In genomic region chr3:58428861-58429260, GRCm38 (mm10) we compare ENCODE assay signal across 27 mouse cellular contexts. TPM values are rescaled to one million over a fixed set of nuclear protein-coding genes. Genes with fewer than 3 reads are reported as not detected.
DNase-seq lines count a peak whose midpoint lies in the region; ATAC-seq and TF ChIP-seq lines count a peak whose summit lies in the region.
"Had no signal": no experiment of that assay in that cellular context is flagged by ENCODE, and none has a peak within 500 bp of the region (broad histone marks: within the 10 kb centered on the region; RNA-seq: fewer than 3 reads in every experiment).

No protein-coding gene starts in this region.

- no peak overlapping the region for H3K9ac ChIP-seq in forebrain, embryonic 14.5 days (ENCODE audit: low read length)
- H3K9ac ChIP-seq in forebrain, embryonic 15.5 days (replicated peaks): no peak overlapping the region
- H3K9ac ChIP-seq in lung, embryonic 14.5 days: no peak overlapping the region
- H3K9ac ChIP-seq: embryonic facial prominence, embryonic 13.5 days; embryonic facial prominence, embryonic 15.5 days; forebrain, embryonic 12.5 days had no signal

- no peak overlapping the region for H3K27ac ChIP-seq in forebrain, embryonic 14.5 days (ENCODE audit: low read depth, low read length)
- H3K27ac ChIP-seq in forebrain, embryonic 15.5 days (replicated peaks): no peak overlapping the region
- no peak overlapping the region for H3K27ac ChIP-seq in lung, embryonic 14.5 days (ENCODE audit: low read depth)
- H3K27ac ChIP-seq: embryonic facial prominence, embryonic 13.5 days; embryonic facial prominence, embryonic 15.5 days; forebrain, embryonic 10.5 days; forebrain, embryonic 12.5 days had no signal

- no peak for ATAC-seq in forebrain, embryonic 14.5 days
- no peak for ATAC-seq in forebrain, embryonic 15.5 days (replicated peaks)
- ATAC-seq in lung, embryonic 14.5 days (ENCODE audit: insufficient read depth): no peak
- ATAC-seq: CD4-positive, CD25-positive, alpha-beta regulatory T cell, adult 4 months; forebrain, embryonic 16.5 days had no signal

- DNase-seq in forebrain, embryonic 14.5 days (ENCODE audit: low spot score): peak; percentile 60
- peak; percentile 35 for DNase-seq in lung, embryonic 14.5 days
- DNase-seq in lung, adult 2 months: no peak
- peak; percentile 42 for DNase-seq in Muller cell, postnatal 12 days (ENCODE audit: inconsistent ontology term)
- DNase-seq in brain, embryonic 14.5 days (ENCODE audit: low read depth): peak; percentile 72
- no peak for DNase-seq in right cerebral cortex, adult 18-20 months
- DNase-seq: adrenal gland, adult 8-10 months; adrenal gland, postnatal 14 days; adrenal gland, postnatal 36 days; B cell, adult 2 months; cerebellum, adult 11 months; cerebellum, adult 18-20 months; cerebellum, adult 8-10 months; cerebellum, adult 9-11 months; cerebellum, postnatal 14 days; cerebellum, postnatal 36 days; embryo, embryonic 11 days had no signal

- TF ChIP-seq POLR2A in lung, adult 2 months (IDR thresholded peaks at IDR 0.05; ENCODE audit: borderline replicate concordance, extremely low read depth, low read depth, low read length): no peak
- TF ChIP-seq POLR2A in brain, embryonic 14.5 days (IDR thresholded peaks at IDR 0.05; ENCODE audit: borderline replicate concordance, extremely low read depth, insufficient read depth, insufficient read length, poor library complexity, severe bottlenecking): no peak

- no peaks in the 10 kb centered on the region for H3K9me3 ChIP-seq in forebrain, embryonic 14.5 days (replicated peaks; ENCODE audit: control insufficient read depth, low read length)
- no peaks in the 10 kb centered on the region for H3K9me3 ChIP-seq in forebrain, embryonic 15.5 days
- no peaks in the 10 kb centered on the region for H3K9me3 ChIP-seq in lung, embryonic 14.5 days (ENCODE audit: low read depth, low read length)
- H3K9me3 ChIP-seq: embryonic facial prominence, embryonic 13.5 days; embryonic facial prominence, embryonic 15.5 days; forebrain, embryonic 10.5 days; forebrain, embryonic 12.5 days; G1E had no signal

- H3K4me1 ChIP-seq in forebrain, embryonic 14.5 days (ENCODE audit: control insufficient read depth, insufficient read depth, low read length): no peaks in the 10 kb centered on the region
- no peaks in the 10 kb centered on the region for H3K4me1 ChIP-seq in forebrain, embryonic 15.5 days
- H3K4me1 ChIP-seq in lung, embryonic 14.5 days (ENCODE audit: insufficient read depth): 0 out of 2 replicates have a peak, but pooled peaks cover 3% of the 10 kb centered on the region
- peaks cover 2% of the 10 kb centered on the region; the same call in 1 of the 2 replicates for H3K4me1 ChIP-seq in lung, adult 2 months (ENCODE audit: control insufficient read depth, insufficient read depth, low read length)
- H3K4me1 ChIP-seq: embryonic facial prominence, embryonic 13.5 days; embryonic facial prominence, embryonic 15.5 days; forebrain, embryonic 10.5 days; forebrain, embryonic 12.5 days had no signal

- 57% methylated on average over 1 of the region's 1 CpGs for WGBS in forebrain, embryonic 14.5 days
- WGBS in forebrain, embryonic 15.5 days: 42% methylated on average over 1 of the region's 1 CpGs
- 64% methylated on average over 1 of the region's 1 CpGs for WGBS in lung, embryonic 14.5 days
- 49% methylated on average over 1 of the region's 1 CpGs for WGBS in lung, adult 2 months

- H3K4me3 ChIP-seq in forebrain, embryonic 14.5 days (ENCODE audit: low read depth, low read length): no peak overlapping the region
- H3K4me3 ChIP-seq in forebrain, embryonic 15.5 days: no peak overlapping the region
- H3K4me3 ChIP-seq in lung, embryonic 14.5 days (ENCODE audit: low read depth, low read length): no peak overlapping the region
- no peak overlapping the region for H3K4me3 ChIP-seq in lung, adult 2 months (replicated peaks; ENCODE audit: extremely low read depth, low read depth, low read length)
- H3K4me3 ChIP-seq: embryonic facial prominence, embryonic 13.5 days; embryonic facial prominence, embryonic 15.5 days; erythroblast, embryonic 14.5 days; forebrain, embryonic 10.5 days; forebrain, embryonic 12.5 days had no signal

- no peak for TF ChIP-seq CTCF in lung, embryonic 14.5 days (IDR thresholded peaks at IDR 0.05; ENCODE audit: low read depth)
- TF ChIP-seq CTCF in lung, adult 2 months (IDR thresholded peaks at IDR 0.05; ENCODE audit: insufficient read depth, low read length): no peak
- TF ChIP-seq CTCF in brain, embryonic 14.5 days (IDR thresholded peaks at IDR 0.05; ENCODE audit: borderline replicate concordance, extremely low read depth, insufficient read depth, insufficient read length): no peak

- H3K27me3 ChIP-seq in forebrain, embryonic 14.5 days (replicated peaks; ENCODE audit: control insufficient read depth, insufficient read depth, low read length): no peaks in the 10 kb centered on the region
- no peaks in the 10 kb centered on the region for H3K27me3 ChIP-seq in forebrain, embryonic 15.5 days
- no peaks in the 10 kb centered on the region for H3K27me3 ChIP-seq in lung, embryonic 14.5 days (ENCODE audit: insufficient read depth, low read length)
- H3K27me3 ChIP-seq: CH12.LX; embryonic facial prominence, embryonic 13.5 days; embryonic facial prominence, embryonic 15.5 days; forebrain, embryonic 12.5 days had no signal

- no peak overlapping the region for H3K4me2 ChIP-seq in forebrain, embryonic 14.5 days (ENCODE audit: low read length)
- no peak overlapping the region for H3K4me2 ChIP-seq in forebrain, embryonic 15.5 days (replicated peaks)
- H3K4me2 ChIP-seq in lung, embryonic 14.5 days: no peak overlapping the region
- H3K4me2 ChIP-seq: embryonic facial prominence, embryonic 13.5 days; embryonic facial prominence, embryonic 15.5 days; forebrain, embryonic 12.5 days had no signal

- no peaks in the 10 kb centered on the region for H3K36me3 ChIP-seq in forebrain, embryonic 14.5 days (ENCODE audit: control insufficient read depth, insufficient read depth, low read length)
- H3K36me3 ChIP-seq in forebrain, embryonic 15.5 days: no peaks in the 10 kb centered on the region
- H3K36me3 ChIP-seq in lung, embryonic 14.5 days (ENCODE audit: insufficient read depth): no peaks in the 10 kb centered on the region
- H3K36me3 ChIP-seq: embryonic facial prominence, embryonic 13.5 days; embryonic facial prominence, embryonic 15.5 days; forebrain, embryonic 10.5 days; forebrain, embryonic 12.5 days had no signal

RNA-seq across cellular contexts. Expression of gene Tsc22d2, which starts 14.3 kb away (rescaled TPM):
- polyA plus RNA-seq in forebrain, embryonic 14.5 days (2014; fragmentation: Nextera tagmentation; extraction: Ambion mirVana): 9.2 and 9.7 TPM in 2 replicates
- 8.9 and 9.7 TPM in 2 replicates for polyA plus RNA-seq in forebrain, embryonic 15.5 days (2015; fragmentation: Nextera tagmentation; extraction: Ambion mirVana)
- 13.7 and 17.6 TPM in 2 replicates for polyA plus RNA-seq in lung, embryonic 14.5 days (2014; fragmentation: Nextera tagmentation; extraction: Ambion mirVana)
- 15.5 and 24.3 TPM in 2 replicates for polyA plus RNA-seq in lung, adult 2 months (2012; rRNA removed)
- 14.0 and 19.6 TPM in 2 replicates for polyA plus RNA-seq in brain, embryonic 14.5 days (2012; rRNA removed)

Comparison
In these comparisons a context has a peak if more than half of its experiments do, and no peak if none do; other contexts are left out.
1. DNase-seq: peak in forebrain, embryonic 14.5 days (single experiment), lung, embryonic 14.5 days (single experiment), Muller cell, postnatal 12 days (single experiment) and brain, embryonic 14.5 days (single experiment); none in lung, adult 2 months (single experiment) and right cerebral cortex, adult 18-20 months (single experiment).